Mouse (Mus musculus) hindlimb bud, embryonic 11.5 days (tissue): ENCODE data around the gene Nemf.

ENCODE experiments used
- DNase-seq: peaks from one replicate; pipeline ENCODE4 v3.0.0-alpha.2; 2012; ENCODE audit warnings: low read depth, low spot score; ENCODE audit errors: extremely low spot score

The Nemf gene

GRCm38 (mm10) chr12:69267956-69268632, 88.9 kb downstream of the Nemf start:
- no peak for DNase-seq

GRCm38 (mm10) chr12:69265031-69265430, 91.9 kb downstream of the Nemf start:
- no peak for DNase-seq

GRCm38 (mm10) chr12:69262251-69262650, 94.7 kb downstream of the Nemf start:
- DNase-seq: no peak
